10 mouse cellular contexts compared by ENCODE assay signal in the genomic region with DNA sequence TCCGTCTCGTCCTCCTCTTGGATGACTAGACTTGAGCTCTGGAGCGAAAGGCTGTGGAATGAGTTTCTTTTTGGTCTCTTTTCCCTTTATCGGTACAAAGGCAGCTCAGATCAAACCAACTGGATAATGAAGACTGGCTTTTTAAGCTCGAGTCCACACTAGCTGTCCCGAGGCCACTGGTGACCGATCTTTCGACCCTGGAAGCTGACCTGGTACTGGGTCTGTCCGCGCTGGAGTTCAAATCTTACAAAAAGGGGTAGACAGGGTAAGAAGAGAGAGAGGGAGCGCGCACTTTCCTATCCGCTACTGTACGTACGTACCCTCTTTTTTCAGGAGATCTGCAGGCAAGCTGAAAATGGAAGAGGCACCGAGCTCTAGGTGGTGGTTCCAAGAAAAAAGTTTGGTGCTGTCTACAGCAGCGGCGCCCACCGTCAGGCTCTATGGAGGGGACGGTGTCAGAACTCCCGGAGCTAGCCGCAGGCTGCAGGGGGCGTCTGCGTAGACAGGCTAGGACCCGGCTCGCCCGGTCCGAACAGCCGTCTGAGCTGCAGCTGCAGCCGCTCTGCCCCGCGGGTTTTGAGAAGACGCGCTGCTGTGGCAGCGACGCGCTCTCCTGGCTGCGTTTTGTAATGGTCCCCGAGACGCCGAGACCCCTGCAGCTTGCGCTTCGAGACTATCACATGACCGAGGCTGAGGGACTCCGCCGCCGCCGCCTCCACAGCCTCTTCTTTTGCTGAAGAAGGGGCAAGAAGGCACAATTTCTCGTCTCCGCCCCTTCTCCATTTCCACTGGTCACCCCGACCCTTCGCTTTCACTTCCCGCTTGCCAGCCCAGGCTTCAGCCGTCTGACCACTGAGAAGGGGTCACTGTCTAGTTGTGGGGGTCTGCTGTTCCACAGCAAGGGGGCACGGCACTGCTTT. TPM values are rescaled to one million over a fixed set of nuclear protein-coding genes. Genes with fewer than 3 reads are reported as not detected.
DNase-seq lines count a peak whose midpoint lies in the region; ATAC-seq and TF ChIP-seq lines count a peak whose summit lies in the region.
"Had no signal": no experiment of that assay in that cellular context is flagged by ENCODE, and none has a peak within 500 bp of the region (broad histone marks: within the 10 kb centered on the region; RNA-seq: fewer than 3 reads in every experiment).

No protein-coding gene starts in this region.

- H3K9ac ChIP-seq in kidney, embryonic 16.5 days (replicated peaks; ENCODE audit: low read length), result no peak overlapping the region
- H3K9ac ChIP-seq in embryonic facial prominence, embryonic 15.5 days, result no peak overlapping the region
- no peak overlapping the region for H3K9ac ChIP-seq in intestine, embryonic 16.5 days (ENCODE audit: low read depth, low read length)
- no peak overlapping the region for H3K9ac ChIP-seq in midbrain, postnatal 0 days (replicated peaks; ENCODE audit: low read length, poor library complexity, severe bottlenecking)

- DNase-seq in kidney, postnatal 25 days, result no peak
- DNase-seq in midbrain, postnatal 0 days (ENCODE audit: low spot score), result no peak
- no peak for DNase-seq in spleen, adult 12 weeks (ENCODE audit: low spot score)
- DNase-seq in right cerebral cortex, postnatal 10 days (ENCODE audit: low spot score in 2 of 2), result no peak
- no peak for DNase-seq in adrenal gland, postnatal 36 days

- peak overlapping the region; percentile 48 for H3K4me3 ChIP-seq in kidney, embryonic 16.5 days (ENCODE audit: low read length)
- peak overlapping the region; percentile 43 for H3K4me3 ChIP-seq in embryonic facial prominence, embryonic 15.5 days (replicated peaks)
- H3K4me3 ChIP-seq in intestine, embryonic 16.5 days (ENCODE audit: low read length), result peak overlapping the region; percentile 47
- H3K4me3 ChIP-seq in midbrain, postnatal 0 days (ENCODE audit: low read depth, low read length), result peak overlapping the region; percentile 45; the same call in 1 of the 2 replicates

- H3K9me3 ChIP-seq in kidney, embryonic 16.5 days (ENCODE audit: low read length), result no peaks in the 10 kb centered on the region
- no peaks in the 10 kb centered on the region for H3K9me3 ChIP-seq in embryonic facial prominence, embryonic 15.5 days (replicated peaks)
- H3K9me3 ChIP-seq in intestine, embryonic 16.5 days (ENCODE audit: control insufficient read depth, low read length), result no peaks in the 10 kb centered on the region
- no peaks in the 10 kb centered on the region for H3K9me3 ChIP-seq in midbrain, postnatal 0 days (ENCODE audit: low read length)

- ATAC-seq in kidney, embryonic 16.5 days (ENCODE audit: low FRiP score, low TSS enrichment), result no peak
- ATAC-seq in embryonic facial prominence, embryonic 15.5 days (ENCODE audit: insufficient number of reproducible peaks, low FRiP score, low TSS enrichment, low read depth), result no peak
- no peak for ATAC-seq in intestine, embryonic 16.5 days
- peak; percentile 15; the same call in 1 of the 2 replicates for ATAC-seq in midbrain, postnatal 0 days (ENCODE audit: low FRiP score)

- H3K4me2 ChIP-seq in kidney, embryonic 16.5 days (replicated peaks; ENCODE audit: low read depth, low read length), result peak overlapping the region; percentile 50
- peak overlapping the region; percentile 80 for H3K4me2 ChIP-seq in embryonic facial prominence, embryonic 15.5 days (replicated peaks)
- peak overlapping the region; percentile 55 for H3K4me2 ChIP-seq in intestine, embryonic 16.5 days (ENCODE audit: low read depth, low read length)
- peak overlapping the region; percentile 27 for H3K4me2 ChIP-seq in midbrain, postnatal 0 days (ENCODE audit: low read depth, low read length, poor library complexity, severe bottlenecking)

- H3K36me3 ChIP-seq in kidney, embryonic 16.5 days (ENCODE audit: insufficient read depth, low read length), result no peaks in the 10 kb centered on the region
- no peaks in the 10 kb centered on the region for H3K36me3 ChIP-seq in embryonic facial prominence, embryonic 15.5 days
- no peaks in the 10 kb centered on the region for H3K36me3 ChIP-seq in intestine, embryonic 16.5 days (ENCODE audit: control insufficient read depth, insufficient read depth, low read length)
- no peaks in the 10 kb centered on the region for H3K36me3 ChIP-seq in midbrain, postnatal 0 days (ENCODE audit: insufficient read depth, low read length)

- peaks cover 97% of the 10 kb centered on the region for H3K27me3 ChIP-seq in kidney, embryonic 16.5 days (ENCODE audit: insufficient read depth, low read length)
- H3K27me3 ChIP-seq in embryonic facial prominence, embryonic 15.5 days, result peaks cover 98% of the 10 kb centered on the region
- peaks cover 93% of the 10 kb centered on the region for H3K27me3 ChIP-seq in intestine, embryonic 16.5 days (replicated peaks; ENCODE audit: control insufficient read depth, insufficient read depth, low read length)
- peaks cover 79% of the 10 kb centered on the region for H3K27me3 ChIP-seq in midbrain, postnatal 0 days (ENCODE audit: insufficient read depth, low read length)

- H3K27ac ChIP-seq in kidney, embryonic 16.5 days (ENCODE audit: low read length), result no peak overlapping the region
- no peak overlapping the region for H3K27ac ChIP-seq in embryonic facial prominence, embryonic 15.5 days (replicated peaks)
- H3K27ac ChIP-seq in intestine, embryonic 16.5 days (ENCODE audit: low read length), result no peak overlapping the region
- no peak overlapping the region for H3K27ac ChIP-seq in midbrain, postnatal 0 days (ENCODE audit: low read depth, low read length)

- WGBS in kidney, embryonic 16.5 days, result under 1% methylated on average over 55 of the region's 55 CpGs
- 1% methylated on average over 55 of the region's 55 CpGs for WGBS in embryonic facial prominence, embryonic 15.5 days
- WGBS in intestine, embryonic 16.5 days, result under 1% methylated on average over 55 of the region's 55 CpGs
- WGBS in midbrain, postnatal 0 days, result 1% methylated on average over 54 of the region's 55 CpGs

- TF ChIP-seq CTCF in midbrain, postnatal 0 days (IDR thresholded peaks at IDR 0.05), result no peak

- H3K4me1 ChIP-seq in kidney, embryonic 16.5 days (ENCODE audit: insufficient read depth, low read length), result peaks cover 23% of the 10 kb centered on the region
- peaks cover 50% of the 10 kb centered on the region for H3K4me1 ChIP-seq in embryonic facial prominence, embryonic 15.5 days
- peaks cover 23% of the 10 kb centered on the region for H3K4me1 ChIP-seq in intestine, embryonic 16.5 days (ENCODE audit: control insufficient read depth, insufficient read depth, low read length)
- H3K4me1 ChIP-seq in midbrain, postnatal 0 days (ENCODE audit: insufficient read depth, low read length), result peaks cover 3% of the 10 kb centered on the region

RNA-seq across cellular contexts. Expression of a gene that starts 0.6 kb away (rescaled TPM):
- polyA plus RNA-seq in kidney, embryonic 16.5 days (2015; fragmentation: Nextera tagmentation; extraction: Ambion mirVana), result not detected in 2 replicates
- polyA plus RNA-seq in embryonic facial prominence, embryonic 15.5 days (2015; fragmentation: Nextera tagmentation; extraction: Ambion mirVana), result 0.15 and 0.18 TPM in 2 replicates
- not detected in 2 replicates for polyA plus RNA-seq in intestine, embryonic 16.5 days (2015; fragmentation: Nextera tagmentation; extraction: Ambion mirVana)
- total RNA-seq in midbrain, postnatal 0 days (2014; rRNA removed), result 0.28 TPM in 1 of 2 replicates, not detected in the other
- polyA plus RNA-seq in midbrain, postnatal 0 days (2015; fragmentation: Nextera tagmentation; extraction: Ambion mirVana), result 0.26 and 0.47 TPM in 2 replicates
- total RNA-seq in adrenal gland, postnatal 36 days (2021), result not detected
- total RNA-seq: heart, postnatal 14 days; MEL had no signal

Comparison
In these comparisons a context has a peak if more than half of its experiments do, and no peak if none do; other contexts are left out.
1. H3K4me2 ChIP-seq: peak in every context shown above with its lines; median percentile 80 in embryonic facial prominence, embryonic 15.5 days; 55 in intestine, embryonic 16.5 days; 50 in kidney, embryonic 16.5 days; 27 in midbrain, postnatal 0 days.